Mouse (Mus musculus): ENCODE data around the gene Miga2. TPM values are rescaled to one million over a fixed set of nuclear protein-coding genes. Genes with fewer than 3 reads are reported as not detected.
A peak's percentile ranks its signal among the peaks of the same experiment; 100 is the strongest.

The Miga2 gene
- polyA plus RNA-seq, 1 experiment: not detected

- Histone ChIP-seq H3K27ac (ENCODE audit: insufficient read depth, low read depth, low read length) (no peak overlapping the region), H3K4me3 (ENCODE audit: insufficient read depth, low read depth, low read length) (peak overlapping the region; percentile 15; the same call in 1 of the 2 replicates), H3K4me1 (ENCODE audit: control insufficient read depth, insufficient read depth, low read length) (peaks cover 42% of the 10 kb centered on the region)
- TF ChIP-seq CTCF (IDR thresholded peaks at IDR 0.05; ENCODE audit: insufficient read depth, low read depth, low read length): no peak
- TF ChIP-seq POLR2A (IDR thresholded peaks at IDR 0.05; ENCODE audit: insufficient read depth, low read depth, low read length): no peak
- 22% methylated on average over 4 of the region's 4 CpGs for WGBS
Observed at GRCm38 (mm10) chr2:30356266-30356665, 7.8 kb upstream of the Miga2 start.

- Histone ChIP-seq H3K4me3 (ENCODE audit: insufficient read depth, low read depth, low read length) (peak overlapping the region; percentile 65), H3K27ac (ENCODE audit: insufficient read depth, low read depth, low read length) (peak overlapping the region; percentile 90), H3K4me1 (ENCODE audit: control insufficient read depth, insufficient read depth, low read length) (peaks cover 42% of the 10 kb centered on the region)
- TF ChIP-seq CTCF (IDR thresholded peaks at IDR 0.05; ENCODE audit: insufficient read depth, low read depth, low read length): no peak
- TF ChIP-seq POLR2A (IDR thresholded peaks at IDR 0.05; ENCODE audit: insufficient read depth, low read depth, low read length): no peak
- WGBS: 57% methylated on average over 9 of the region's 9 CpGs
Observed at GRCm38 (mm10) chr2:30356906-30357305, 7.1 kb upstream of the Miga2 start.

- 38% methylated on average over 8 of the region's 8 CpGs for WGBS
- Histone ChIP-seq H3K27ac (ENCODE audit: insufficient read depth, low read depth, low read length) (peak overlapping the region; percentile 90), H3K4me3 (ENCODE audit: insufficient read depth, low read depth, low read length) (peak overlapping the region; percentile 65), H3K4me1 (ENCODE audit: control insufficient read depth, insufficient read depth, low read length) (peaks cover 42% of the 10 kb centered on the region)
- TF ChIP-seq POLR2A (IDR thresholded peaks at IDR 0.05; ENCODE audit: insufficient read depth, low read depth, low read length): no peak
- no peak for TF ChIP-seq CTCF (IDR thresholded peaks at IDR 0.05; ENCODE audit: insufficient read depth, low read depth, low read length)
Observed at GRCm38 (mm10) chr2:30357552-30358510, 6.2 kb upstream of the Miga2 start.

GRCm38 (mm10) chr2:30358533-30359531 lies 5.2 kb upstream of the Miga2 start, which contains the start of gene Sh3glb2:
Sh3glb2 (minus strand) TSS chr2:30359337.
- peak within 1 kb of the TSS; percentile 90 for H3K27ac ChIP-seq (ENCODE audit: insufficient read depth, low read depth, low read length)
- peaks cover 42% of the 10 kb centered on the region for H3K4me1 ChIP-seq (ENCODE audit: control insufficient read depth, insufficient read depth, low read length)
- H3K4me3 ChIP-seq (ENCODE audit: insufficient read depth, low read depth, low read length): peak within 1 kb of the TSS; percentile 65
- under 1% methylated on average over 73 of the region's 73 CpGs for WGBS
- peak; percentile 21; the same call in 1 of the 2 replicates for TF ChIP-seq CTCF (IDR thresholded peaks at IDR 0.05; ENCODE audit: insufficient read depth, low read depth, low read length)
- peak; percentile 56; the same call in 1 of the 2 replicates for TF ChIP-seq POLR2A (IDR thresholded peaks at IDR 0.05; ENCODE audit: insufficient read depth, low read depth, low read length)

- TF ChIP-seq CTCF (IDR thresholded peaks at IDR 0.05; ENCODE audit: insufficient read depth, low read depth, low read length) (no peak), POLR2A (IDR thresholded peaks at IDR 0.05; ENCODE audit: insufficient read depth, low read depth, low read length) (no peak)
- WGBS: 86% methylated on average over 10 of the region's 10 CpGs
Observed at GRCm38 (mm10) chr2:30360626-30361025, 3.4 kb upstream of the Miga2 start.

GRCm38 (mm10) chr2:30362865-30363264 lies 1.2 kb upstream of the Miga2 start:
- Histone ChIP-seq H3K4me3 (ENCODE audit: insufficient read depth, low read depth, low read length) (no peak overlapping the region), H3K4me1 (ENCODE audit: control insufficient read depth, insufficient read depth, low read length) (peaks cover 27% of the 10 kb centered on the region), H3K27ac (ENCODE audit: insufficient read depth, low read depth, low read length) (no peak overlapping the region)
- TF ChIP-seq CTCF (IDR thresholded peaks at IDR 0.05; ENCODE audit: insufficient read depth, low read depth, low read length) (no peak), POLR2A (IDR thresholded peaks at IDR 0.05; ENCODE audit: insufficient read depth, low read depth, low read length) (no peak)
- WGBS: 78% methylated on average over 5 of the region's 5 CpGs

More at GRCm38 (mm10) chr2:30360626-30361025, 3.4 kb upstream of the Miga2 start:
- Histone ChIP-seq H3K27ac (ENCODE audit: insufficient read depth, low read depth, low read length) (no peak overlapping the region), H3K4me1 (ENCODE audit: control insufficient read depth, insufficient read depth, low read length) (peaks cover 39% of the 10 kb centered on the region), H3K4me3 (ENCODE audit: insufficient read depth, low read depth, low read length) (no peak overlapping the region)

GRCm38 (mm10) chr2:30365281-30366069 lies 1.4 kb downstream of the Miga2 start:
- H3K4me3 ChIP-seq (ENCODE audit: insufficient read depth, low read depth, low read length): peak overlapping the region; percentile 64
- no peak overlapping the region for H3K27ac ChIP-seq (ENCODE audit: insufficient read depth, low read depth, low read length)
- TF ChIP-seq POLR2A (IDR thresholded peaks at IDR 0.05; ENCODE audit: insufficient read depth, low read depth, low read length): no peak
- no peak for TF ChIP-seq CTCF (IDR thresholded peaks at IDR 0.05; ENCODE audit: insufficient read depth, low read depth, low read length)
- 72% methylated on average over 2 of the region's 2 CpGs for WGBS
- H3K4me1 ChIP-seq (ENCODE audit: control insufficient read depth, insufficient read depth, low read length): peaks cover 18% of the 10 kb centered on the region

GRCm38 (mm10) chr2:30366203-30366602 lies 2.2 kb downstream of the Miga2 start:
- H3K27ac ChIP-seq (ENCODE audit: insufficient read depth, low read depth, low read length): no peak overlapping the region
- no peak overlapping the region for H3K4me3 ChIP-seq (ENCODE audit: insufficient read depth, low read depth, low read length)
- TF ChIP-seq POLR2A (IDR thresholded peaks at IDR 0.05; ENCODE audit: insufficient read depth, low read depth, low read length) (no peak), CTCF (IDR thresholded peaks at IDR 0.05; ENCODE audit: insufficient read depth, low read depth, low read length) (no peak)
- WGBS: 24% methylated on average over 5 of the region's 5 CpGs
- peaks cover 18% of the 10 kb centered on the region for H3K4me1 ChIP-seq (ENCODE audit: control insufficient read depth, insufficient read depth, low read length)

Data from olfactory bulb, adult 2 months (tissue).